Comparison of ENCODE assay signal across 24 mouse cellular contexts in the genomic region with DNA sequence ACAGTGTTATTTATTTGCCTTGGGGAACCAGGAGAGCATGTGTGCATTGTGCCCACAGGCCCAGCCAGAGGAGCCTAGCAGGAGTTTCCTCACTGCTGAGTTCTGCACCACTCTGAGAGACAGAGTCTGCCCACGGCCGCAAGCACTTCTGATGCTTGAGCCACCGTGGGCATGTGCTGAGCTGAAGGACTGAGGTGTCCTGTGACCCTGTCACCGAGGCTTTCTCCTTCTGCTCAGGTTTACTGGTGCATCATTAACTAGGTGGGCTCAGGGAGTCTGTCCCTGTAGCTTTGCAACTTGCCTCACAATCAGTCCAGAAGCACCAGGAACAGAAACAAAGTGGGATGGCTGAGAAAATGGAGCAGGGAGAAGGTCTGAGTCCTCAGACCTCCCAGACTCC. TPM values are rescaled to one million over a fixed set of nuclear protein-coding genes. Genes with fewer than 3 reads are reported as not detected.
DNase-seq lines count a peak whose midpoint lies in the region; ATAC-seq lines count a peak whose summit lies in the region.
"Had no signal": no experiment of that assay in that cellular context is flagged by ENCODE, and none has a peak within 500 bp of the region (broad histone marks: within the 10 kb centered on the region; RNA-seq: fewer than 3 reads in every experiment).

No protein-coding gene starts in this region.

- H3K9ac ChIP-seq in kidney, embryonic 14.5 days (ENCODE audit: low read depth, low read length): no peak overlapping the region
- H3K9ac ChIP-seq in intestine, embryonic 14.5 days (ENCODE audit: low read length): no peak overlapping the region
- H3K9ac ChIP-seq in intestine, embryonic 16.5 days (ENCODE audit: low read depth, low read length): 0 out of 2 replicates have a peak overlapping the region, but pooled peaks have one; percentile 8
- no peak overlapping the region for H3K9ac ChIP-seq in heart, embryonic 11.5 days (ENCODE audit: low read depth, low read length)
- H3K9ac ChIP-seq: midbrain, embryonic 12.5 days had no signal

- peak overlapping the region; percentile 47; the same call in 1 of the 2 replicates for H3K27ac ChIP-seq in kidney, embryonic 14.5 days (ENCODE audit: low read depth, low read length)
- H3K27ac ChIP-seq in intestine, embryonic 14.5 days (ENCODE audit: low read depth): peak overlapping the region; percentile 43; the same call in 1 of the 2 replicates
- H3K27ac ChIP-seq in intestine, embryonic 16.5 days (ENCODE audit: low read length): peak overlapping the region; percentile 88
- H3K27ac ChIP-seq in heart, embryonic 11.5 days (ENCODE audit: low read depth, low read length): no peak overlapping the region
- H3K27ac ChIP-seq: heart, embryonic 10.5 days; layer of hippocampus, adult 2 months; limb, embryonic 10.5 days; midbrain, embryonic 12.5 days had no signal

- H3K4me3 ChIP-seq in kidney, embryonic 14.5 days (ENCODE audit: low read length): no peak overlapping the region
- H3K4me3 ChIP-seq in intestine, embryonic 14.5 days (ENCODE audit: low read depth, low read length): no peak overlapping the region
- no peak overlapping the region for H3K4me3 ChIP-seq in intestine, embryonic 16.5 days (ENCODE audit: low read length)
- no peak overlapping the region for H3K4me3 ChIP-seq in heart, embryonic 11.5 days (ENCODE audit: low read depth, low read length)
- H3K4me3 ChIP-seq: heart, embryonic 10.5 days; layer of hippocampus, adult 2 months; limb, embryonic 10.5 days; midbrain, embryonic 12.5 days had no signal

- no peaks in the 10 kb centered on the region for H3K4me1 ChIP-seq in kidney, embryonic 14.5 days (ENCODE audit: control insufficient read depth, insufficient read depth, low read length)
- no peaks in the 10 kb centered on the region for H3K4me1 ChIP-seq in intestine, embryonic 14.5 days (replicated peaks; ENCODE audit: control insufficient read depth, insufficient read depth, low read length)
- peaks cover 7% of the 10 kb centered on the region; the same call in 1 of the 2 replicates for H3K4me1 ChIP-seq in intestine, embryonic 16.5 days (ENCODE audit: control insufficient read depth, insufficient read depth, low read length)
- no peaks in the 10 kb centered on the region for H3K4me1 ChIP-seq in heart, embryonic 11.5 days (ENCODE audit: control insufficient read depth, insufficient read depth, low read length)
- H3K4me1 ChIP-seq: heart, embryonic 10.5 days; limb, embryonic 10.5 days; midbrain, embryonic 12.5 days had no signal

- H3K27me3 ChIP-seq in kidney, embryonic 14.5 days (ENCODE audit: control insufficient read depth, insufficient read depth, low read length): no peaks in the 10 kb centered on the region
- no peaks in the 10 kb centered on the region for H3K27me3 ChIP-seq in intestine, embryonic 14.5 days (replicated peaks; ENCODE audit: control insufficient read depth, insufficient read depth, low read length)
- H3K27me3 ChIP-seq in intestine, embryonic 16.5 days (replicated peaks; ENCODE audit: control insufficient read depth, insufficient read depth, low read length): no peaks in the 10 kb centered on the region
- H3K27me3 ChIP-seq in heart, embryonic 11.5 days (ENCODE audit: control insufficient read depth, insufficient read depth, low read length): no peaks in the 10 kb centered on the region
- H3K27me3 ChIP-seq: CH12.LX; midbrain, embryonic 12.5 days; Patski had no signal

- H3K9me3 ChIP-seq in kidney, embryonic 14.5 days (ENCODE audit: control insufficient read depth, low read length): no peaks in the 10 kb centered on the region
- H3K9me3 ChIP-seq in intestine, embryonic 14.5 days (ENCODE audit: control insufficient read depth, low read length): no peaks in the 10 kb centered on the region
- no peaks in the 10 kb centered on the region for H3K9me3 ChIP-seq in intestine, embryonic 16.5 days (ENCODE audit: control insufficient read depth, low read length)
- H3K9me3 ChIP-seq in heart, embryonic 11.5 days (replicated peaks; ENCODE audit: control insufficient read depth, low read length): no peaks in the 10 kb centered on the region
- H3K9me3 ChIP-seq: G1E; heart, embryonic 10.5 days; limb, embryonic 10.5 days; midbrain, embryonic 12.5 days had no signal

- ATAC-seq in kidney, embryonic 14.5 days (ENCODE audit: low FRiP score, low TSS enrichment): peak; percentile 74; the same call in 1 of the 2 replicates
- ATAC-seq in intestine, embryonic 14.5 days (replicated peaks; ENCODE audit: low FRiP score, low TSS enrichment, low read depth): 0 out of 2 replicates have a peak, but pooled peaks have one; percentile 6
- peak; percentile 48 for ATAC-seq in intestine, embryonic 16.5 days
- no peak for ATAC-seq in heart, embryonic 11.5 days (replicated peaks; ENCODE audit: insufficient number of reproducible peaks, low FRiP score, low TSS enrichment)
- ATAC-seq: forebrain, embryonic 14.5 days; lung, postnatal 0 days; Patski had no signal

- no peak for DNase-seq in kidney, adult 9 months
- DNase-seq in intestine, embryonic 14.5 days (ENCODE audit: low spot score): no peak
- DNase-seq in kidney, postnatal 36 days: peak; percentile 27 to 35
- no peak for DNase-seq in cerebellum, postnatal 25 days
- DNase-seq: adrenal gland, adult 8-10 months; B cell, adult 2 months; cerebellum, adult 2 months; cerebellum, postnatal 36 days; liver; thymus, postnatal 14 days had no signal

- no peak overlapping the region for H3K4me2 ChIP-seq in kidney, embryonic 14.5 days (replicated peaks; ENCODE audit: low read depth, low read length)
- no peak overlapping the region for H3K4me2 ChIP-seq in intestine, embryonic 14.5 days (ENCODE audit: low read length)
- H3K4me2 ChIP-seq in intestine, embryonic 16.5 days (ENCODE audit: low read depth, low read length): peak overlapping the region; percentile 35
- no peak overlapping the region for H3K4me2 ChIP-seq in heart, embryonic 11.5 days
- H3K4me2 ChIP-seq: midbrain, embryonic 12.5 days had no signal

- H3K36me3 ChIP-seq in kidney, embryonic 14.5 days (ENCODE audit: control insufficient read depth, insufficient read depth, low read length): no peaks in the 10 kb centered on the region
- H3K36me3 ChIP-seq in intestine, embryonic 14.5 days (ENCODE audit: control insufficient read depth, insufficient read depth, low read length): no peaks in the 10 kb centered on the region
- no peaks in the 10 kb centered on the region for H3K36me3 ChIP-seq in intestine, embryonic 16.5 days (ENCODE audit: control insufficient read depth, insufficient read depth, low read length)
- H3K36me3 ChIP-seq in heart, embryonic 11.5 days (ENCODE audit: control insufficient read depth, insufficient read depth, low read length): no peaks in the 10 kb centered on the region
- H3K36me3 ChIP-seq: G1E; heart, embryonic 10.5 days; limb, embryonic 10.5 days; midbrain, embryonic 12.5 days had no signal

- WGBS in kidney, embryonic 14.5 days: 45% methylated on average over 4 of the region's 4 CpGs
- WGBS in intestine, embryonic 14.5 days: 59% methylated on average over 4 of the region's 4 CpGs
- WGBS in intestine, embryonic 16.5 days: 57% methylated on average over 4 of the region's 4 CpGs
- WGBS in heart, embryonic 11.5 days (ENCODE audit: insufficient replicate concordance): 71% methylated on average over 4 of the region's 4 CpGs

RNA-seq across cellular contexts. Expression of gene Fmo4, which starts 1.2 kb away (rescaled TPM):
- polyA plus RNA-seq in kidney, embryonic 14.5 days (2014; fragmentation: Nextera tagmentation; extraction: Ambion mirVana): 0.17 and 0.60 TPM in 2 replicates
- 0.81 and 2.2 TPM in 2 replicates for polyA plus RNA-seq in intestine, embryonic 14.5 days (2014; fragmentation: Nextera tagmentation; extraction: Ambion mirVana)
- 11.7 and 13.0 TPM in 2 replicates for polyA plus RNA-seq in intestine, embryonic 16.5 days (2015; fragmentation: Nextera tagmentation; extraction: Ambion mirVana)
- not detected in 2 replicates for polyA plus RNA-seq in heart, embryonic 11.5 days (2014; fragmentation: Nextera tagmentation; extraction: Ambion mirVana)
- polyA plus RNA-seq: spleen, adult 2 months; stomach, embryonic 14.5 days had no signal

RNA-seq across cellular contexts. Expression of gene Fmo1, which starts 51.5 kb away (rescaled TPM):
- polyA plus RNA-seq in kidney, embryonic 14.5 days (2014; fragmentation: Nextera tagmentation; extraction: Ambion mirVana): 8.9 and 17.2 TPM in 2 replicates
- 12.4 and 15.2 TPM in 2 replicates for polyA plus RNA-seq in intestine, embryonic 14.5 days (2014; fragmentation: Nextera tagmentation; extraction: Ambion mirVana)
- 12.8 and 14.6 TPM in 2 replicates for polyA plus RNA-seq in intestine, embryonic 16.5 days (2015; fragmentation: Nextera tagmentation; extraction: Ambion mirVana)
- 1.8 TPM in 2 replicates for polyA plus RNA-seq in heart, embryonic 11.5 days (2014; fragmentation: Nextera tagmentation; extraction: Ambion mirVana)
- polyA plus RNA-seq: G1E had no signal

Comparison
In these comparisons a context has a peak if more than half of its experiments do, and no peak if none do; other contexts are left out.
1. DNase-seq: peak in kidney, postnatal 36 days (2 of 2); none in kidney, adult 9 months (single experiment), intestine, embryonic 14.5 days (single experiment) and cerebellum, postnatal 25 days (0 of 2).